Mouse (Mus musculus) left cerebral cortex, adult 11 months (tissue): ENCODE measurements around the gene Spred2.
"Not testable (repeated sequence)": the region's sequence is repeated elsewhere in the genome, so short reads cannot be mapped to it uniquely, and the experiment has no call there.

Experiments
- DNase-seq: peaks from one replicate; pipeline ENCODE4 v3.0.0; 2022; ENCODE audit warnings: low spot score

The Spred2 gene

DNA sequence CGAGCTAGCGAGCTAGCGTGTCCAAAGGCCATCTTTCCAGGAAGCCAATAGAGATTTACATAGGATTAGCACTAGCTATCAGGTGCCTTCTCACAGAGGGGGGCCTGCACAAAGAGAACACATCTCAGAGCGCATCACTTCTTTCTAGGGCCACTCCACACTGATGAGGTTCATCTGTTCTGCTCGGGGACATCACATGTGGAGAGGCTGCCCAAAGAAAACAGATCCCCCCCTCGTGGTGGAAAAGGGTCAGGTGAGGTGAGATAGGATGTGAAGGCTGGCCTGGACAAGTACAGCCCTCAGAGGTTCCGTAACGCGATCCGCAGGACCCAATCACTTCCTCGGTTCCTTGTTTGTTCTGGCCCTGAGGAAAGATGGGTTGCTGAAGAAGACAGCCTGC is 101.7 kb downstream of the Spred2 start:
- no peak for DNase-seq

GRCm38 (mm10) chr11:20027719-20028118 is 103.5 kb downstream of the Spred2 start:
- no peak for DNase-seq

DNA sequence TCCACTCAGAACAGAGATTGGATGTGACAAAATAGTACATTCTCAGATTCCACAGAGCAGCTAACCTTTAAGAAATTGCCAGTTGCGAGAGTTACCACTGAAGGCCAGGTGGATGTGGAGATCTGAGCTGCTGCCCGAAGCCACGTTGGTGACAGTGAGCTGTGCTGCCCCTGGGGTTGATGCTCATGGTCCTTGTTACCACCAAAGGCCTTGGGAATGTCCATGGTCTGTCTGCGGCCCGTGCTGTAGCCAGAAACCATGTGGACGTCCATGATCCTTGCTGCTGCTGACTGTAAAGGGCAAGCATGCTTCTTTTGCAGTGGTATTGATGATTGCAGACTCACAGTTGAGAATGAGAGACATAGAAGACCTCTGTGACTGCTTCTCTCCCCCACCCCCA is 104.2 kb downstream of the Spred2 start:
- DNase-seq: no peak

DNA sequence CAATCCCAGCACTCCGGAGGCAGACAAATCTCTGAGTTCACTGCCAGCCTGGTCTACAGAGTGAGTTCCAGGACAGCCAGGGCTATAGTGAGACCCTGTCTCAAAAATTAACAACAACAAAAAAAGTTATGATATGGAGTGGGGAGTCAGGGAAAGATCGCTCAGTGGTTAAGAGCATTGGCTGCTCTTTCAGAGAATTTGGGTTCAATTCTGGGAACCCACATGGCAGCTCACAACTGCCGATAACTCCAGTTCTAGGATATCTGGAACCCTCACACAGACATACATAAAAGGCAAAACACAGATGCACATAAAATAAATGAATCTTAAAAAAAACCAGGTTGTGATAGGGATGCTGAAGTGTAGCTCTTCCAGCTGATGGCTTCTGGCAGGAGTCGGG is 104.8 kb downstream of the Spred2 start:
- DNase-seq: no peak

- DNase-seq: not testable (repeated sequence)
These were observed 106.8 kb downstream of the Spred2 start for GRCm38 (mm10) chr11:20030973-20031372.

DNA sequence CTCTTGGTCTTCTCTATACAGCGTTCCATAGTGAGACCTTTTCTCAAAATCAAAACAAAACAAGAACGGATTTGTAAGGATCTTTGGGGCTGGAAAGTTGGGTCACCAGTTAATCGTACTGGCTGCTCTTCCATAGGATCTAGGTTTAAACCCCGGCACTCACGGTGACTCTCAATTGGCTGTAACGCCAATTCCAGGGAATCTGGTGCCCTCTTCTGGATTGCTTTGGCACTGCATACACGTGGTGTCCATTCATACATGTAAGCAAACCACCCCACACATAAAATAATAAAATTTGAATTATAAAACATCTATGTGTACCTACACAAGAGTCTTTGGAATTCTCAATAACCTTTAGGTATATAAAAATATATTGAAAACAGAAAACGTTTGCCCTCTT is 107.4 kb downstream of the Spred2 start:
- no peak for DNase-seq

GRCm38 (mm10) chr11:20033541-20034160 is 109.5 kb downstream of the Spred2 start:
- no peak for DNase-seq

DNA sequence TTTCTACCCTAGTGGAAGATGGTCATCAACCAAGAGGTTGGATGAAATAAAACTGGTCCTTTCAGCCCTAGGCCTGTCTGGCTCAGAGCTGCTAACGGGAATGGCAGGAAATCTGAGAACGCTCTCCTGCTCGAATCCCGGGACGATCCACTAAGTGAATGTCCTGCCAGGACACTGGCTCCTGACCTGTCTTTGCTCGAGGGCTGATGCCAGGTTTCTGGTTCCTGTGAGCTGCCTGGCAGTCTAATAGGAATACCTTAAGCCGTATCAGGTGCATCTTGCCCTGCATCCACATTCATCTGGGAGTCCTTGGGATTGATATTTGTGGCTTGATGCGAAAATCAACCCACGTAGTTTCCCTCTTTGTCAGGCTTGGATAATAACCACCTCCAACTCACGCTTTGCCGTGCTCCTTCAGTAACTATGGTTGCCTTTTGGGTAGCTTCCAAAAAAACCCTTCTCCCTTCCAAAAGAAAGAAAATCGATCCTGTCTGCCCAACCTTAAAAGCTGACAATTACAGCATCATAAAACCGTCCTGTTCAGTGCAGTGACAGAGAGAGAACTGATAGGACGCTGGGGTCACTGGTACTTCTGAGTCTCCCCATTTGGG is 110.3 kb downstream of the Spred2 start:
- no peak for DNase-seq

GRCm38 (mm10) chr11:20035343-20035928 is 111.3 kb downstream of the Spred2 start:
- peak; percentile 69 for DNase-seq

DNA sequence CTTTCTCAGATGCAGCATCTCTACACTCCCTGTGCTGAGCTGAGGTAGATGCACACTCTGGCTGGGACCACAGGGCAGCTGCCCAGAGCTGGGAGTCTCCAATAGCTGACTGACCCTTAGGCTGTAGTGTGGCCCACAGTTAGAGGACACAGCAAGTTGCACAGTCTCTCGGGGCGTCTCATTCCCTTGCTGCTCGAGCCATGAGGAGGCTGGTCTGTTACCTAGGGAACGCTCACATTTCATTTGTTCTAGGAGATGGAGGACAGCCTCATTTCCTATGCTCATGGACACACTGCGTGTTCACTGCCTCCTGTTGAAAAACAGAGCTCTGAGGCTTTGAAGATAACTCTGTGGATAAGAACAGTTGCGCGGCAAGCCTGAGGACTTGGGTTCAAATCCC is 111.8 kb downstream of the Spred2 start:
- DNase-seq: no peak

- DNase-seq: no peak
These were observed 113.6 kb downstream of the Spred2 start for GRCm38 (mm10) chr11:20037739-20038138.

DNA sequence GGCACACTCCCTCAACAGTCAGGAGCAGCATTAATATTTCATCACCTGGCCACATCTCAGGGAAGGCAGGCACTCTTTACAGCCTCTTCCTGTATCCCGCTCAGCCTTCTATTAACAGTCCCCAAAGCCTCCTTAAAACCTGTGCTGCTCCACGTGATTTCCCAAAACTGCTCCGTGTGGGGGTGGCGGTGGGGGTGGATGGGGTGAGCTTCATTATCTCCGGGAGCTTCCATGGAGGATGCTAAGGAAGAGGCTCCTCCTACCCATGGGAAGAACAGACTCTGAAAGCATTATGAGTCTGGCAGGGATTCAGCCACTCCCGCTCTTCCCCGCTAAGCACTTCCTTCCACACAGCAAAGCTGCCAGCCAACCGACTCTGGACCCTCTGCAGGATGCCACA is 114.5 kb downstream of the Spred2 start:
- peak; percentile 63 for DNase-seq

DNA sequence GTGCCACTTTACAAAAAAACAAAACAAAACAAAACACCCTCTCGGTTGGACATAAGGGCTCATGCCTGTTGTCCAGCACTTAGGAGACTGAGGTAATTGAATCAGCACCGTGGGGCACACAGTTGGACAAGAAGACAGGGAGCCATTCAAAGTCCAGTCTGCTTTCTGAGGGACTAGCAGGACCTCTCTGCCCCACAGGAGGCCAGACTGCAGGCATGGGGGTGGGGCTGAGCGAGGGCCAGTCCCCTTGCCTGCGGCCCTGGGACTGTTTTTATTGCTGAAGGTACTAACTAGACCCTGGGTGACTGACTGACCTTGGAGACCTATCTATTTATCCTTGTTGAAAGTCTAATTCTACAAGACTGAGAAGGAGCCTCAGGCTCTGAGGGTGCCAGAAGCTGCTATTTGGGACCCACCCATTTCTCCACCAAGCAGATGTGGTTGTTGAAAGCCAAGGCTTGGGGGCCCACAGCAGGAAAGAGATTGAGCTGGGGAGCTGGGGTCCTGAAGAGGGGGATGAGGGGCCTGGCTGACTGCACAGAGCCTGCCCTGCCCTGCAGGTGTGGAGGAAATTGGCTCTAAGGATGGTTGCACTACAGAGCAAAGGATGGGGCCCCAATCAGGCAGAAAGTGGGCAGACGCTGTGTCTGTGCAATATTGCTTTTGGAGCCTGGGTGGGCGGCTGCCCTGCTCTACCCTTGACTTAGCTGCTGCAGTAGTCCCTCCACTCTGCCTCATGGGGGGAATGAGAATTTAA is 117.2 kb downstream of the Spred2 start:
- DNase-seq: no peak

- DNase-seq: no peak
These were observed 117.9 kb downstream of the Spred2 start for GRCm38 (mm10) chr11:20042106-20042505.

- DNase-seq: no peak
These were observed 119.1 kb downstream of the Spred2 start for GRCm38 (mm10) chr11:20043256-20043655.

DNA sequence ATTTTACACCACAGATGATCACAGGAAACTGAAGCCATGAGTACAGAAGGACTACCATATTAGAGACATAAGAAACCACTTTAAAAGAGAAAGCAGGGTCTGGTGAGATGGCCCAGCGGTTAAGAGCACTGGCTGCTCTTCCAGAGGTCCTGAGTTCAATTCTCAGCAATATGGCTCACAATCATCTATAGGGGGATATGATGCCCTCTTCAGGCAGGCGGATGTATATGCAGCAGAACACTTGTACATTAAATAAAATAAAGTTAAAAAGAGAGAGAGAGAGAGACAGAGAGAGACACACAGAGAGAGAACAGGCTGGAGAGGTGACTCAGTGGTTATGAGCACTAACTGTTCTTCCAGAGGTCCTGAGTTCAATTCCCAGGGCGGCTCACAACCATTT is 121.4 kb downstream of the Spred2 start:
- DNase-seq: no peak

DNA sequence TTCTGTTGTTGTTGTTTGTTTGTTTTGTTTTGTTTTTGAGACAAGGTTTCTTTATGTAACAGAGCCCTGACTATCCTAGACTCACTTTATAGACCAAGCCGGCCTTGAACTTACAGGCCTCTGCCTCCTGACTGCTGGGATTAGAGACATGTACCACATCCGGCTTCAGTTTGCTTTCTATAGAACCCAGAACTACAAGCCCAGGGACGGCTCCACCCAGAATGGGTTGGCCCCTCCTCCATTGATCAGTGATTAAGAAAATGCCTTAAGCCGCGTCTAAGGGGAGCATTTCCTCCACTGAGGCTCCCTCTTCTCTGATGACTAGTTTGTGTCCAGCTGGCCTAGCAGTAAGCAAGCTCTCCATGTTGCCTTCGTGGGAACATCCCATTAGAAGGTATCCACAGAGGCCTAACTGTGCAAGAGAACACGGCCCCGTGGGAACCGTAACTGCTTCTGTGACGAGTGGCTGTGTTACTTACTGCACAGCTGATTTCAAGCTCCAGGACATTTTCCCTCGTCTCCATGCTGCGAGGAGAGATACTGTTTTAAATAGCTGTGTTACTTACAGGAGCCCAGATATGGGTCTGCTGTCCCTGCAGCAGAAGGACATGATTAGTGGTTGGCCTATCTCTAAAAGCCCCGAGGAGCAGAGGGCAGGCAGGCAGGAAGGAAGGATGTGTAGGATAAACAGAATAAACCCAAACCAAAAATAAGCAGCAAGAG is 128.8 kb downstream of the Spred2 start:
- no peak for DNase-seq

GRCm38 (mm10) chr11:20053951-20054350 is 129.8 kb downstream of the Spred2 start:
- no peak for DNase-seq

DNA sequence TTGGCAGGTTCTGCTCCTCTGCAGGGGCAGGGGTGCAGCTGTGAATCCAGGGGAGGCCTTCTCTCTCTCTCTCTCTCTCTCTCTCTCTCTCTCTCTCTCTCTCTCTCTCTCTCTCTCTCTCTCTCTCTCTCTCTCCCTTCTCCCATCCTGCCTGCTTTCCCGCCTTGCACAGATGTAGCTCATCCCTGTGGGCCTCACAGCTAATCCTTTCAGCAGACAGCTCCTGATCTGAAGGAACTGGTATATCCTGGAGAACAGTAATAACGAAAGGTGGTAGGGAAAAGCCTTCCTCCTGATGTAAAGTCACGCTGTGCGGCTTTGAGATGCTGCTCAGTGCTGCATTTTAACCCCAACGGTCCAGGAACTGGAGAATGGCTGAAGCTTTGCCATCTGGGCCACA is 130.4 kb downstream of the Spred2 start:
- DNase-seq: no peak

DNA sequence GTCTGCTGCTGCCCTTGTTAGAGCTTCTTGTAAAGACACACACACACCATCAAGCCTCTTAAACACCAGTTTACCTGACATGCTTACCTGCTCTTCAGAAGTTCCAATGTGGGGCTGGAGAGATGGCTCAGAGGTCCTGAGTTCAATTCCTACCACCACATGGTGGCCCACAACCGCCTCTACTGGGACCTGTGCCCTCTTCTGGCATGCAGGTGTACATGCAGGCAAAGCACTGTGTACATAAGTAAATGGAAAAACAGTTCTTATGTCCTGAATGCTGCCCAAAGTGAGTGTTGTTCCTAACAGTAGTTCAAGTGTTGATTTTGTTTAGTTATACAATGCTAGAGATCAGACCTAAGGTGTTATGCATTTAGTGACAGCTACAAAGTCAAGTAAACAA is 132.0 kb downstream of the Spred2 start:
- no peak for DNase-seq

DNA sequence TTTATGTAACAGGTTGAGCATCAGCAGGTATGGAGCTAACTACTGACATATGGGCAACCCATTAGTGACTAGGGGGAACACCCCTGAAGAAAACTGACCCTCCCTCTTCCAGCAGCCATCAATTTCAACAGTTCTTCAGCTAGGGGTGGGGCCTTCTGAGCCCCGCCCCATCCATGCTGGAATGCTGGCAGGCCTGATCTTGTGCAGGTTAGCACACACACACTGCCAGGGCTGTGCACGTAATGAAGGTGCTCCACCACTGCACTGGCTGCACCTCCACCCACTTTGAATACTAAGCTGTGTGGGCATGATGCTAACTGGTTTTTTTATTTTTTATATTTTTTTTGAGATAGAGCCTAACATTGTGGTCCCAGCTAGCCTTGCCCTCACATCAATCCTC is 133.3 kb downstream of the Spred2 start:
- DNase-seq: no peak

DNA sequence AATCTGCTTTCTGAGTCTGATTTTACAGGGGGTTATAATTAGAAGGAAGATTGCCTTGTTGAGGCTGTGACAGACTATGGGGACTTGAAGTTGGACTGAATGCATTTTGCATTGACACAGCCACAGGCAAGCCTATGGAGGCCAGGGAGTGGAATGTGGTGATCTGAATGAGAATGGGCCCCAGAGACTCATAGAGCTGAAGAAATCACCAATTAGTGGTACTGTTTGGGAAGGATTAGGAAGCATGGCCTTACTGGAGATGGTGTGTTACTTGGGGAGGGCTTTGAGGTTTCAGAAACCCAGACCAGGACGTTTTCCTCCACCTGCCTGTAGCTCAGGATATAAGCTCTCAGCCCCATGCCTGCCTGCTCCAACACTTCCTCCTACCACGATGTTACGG is 135.6 kb downstream of the Spred2 start:
- DNase-seq: no peak
